Mouse (Mus musculus): Measurements from ENCODE around the gene Xylt1. TPM values are rescaled to one million over a fixed set of nuclear protein-coding genes. Genes with fewer than 3 reads are reported as not detected.

Xylt1 gene
- polyA plus RNA-seq, 1 experiment from 2014 or later, result 0.52 TPM

- H3K9me3 ChIP-seq (ENCODE audit: control insufficient read depth), result no peaks in the 10 kb centered on the region
- no peak overlapping the region for H3K9ac ChIP-seq (ENCODE audit: low read depth, low read length)
- H3K36me3 ChIP-seq (ENCODE audit: control insufficient read depth, insufficient read depth), result no peaks in the 10 kb centered on the region
- ATAC-seq, result no peak
- no peak overlapping the region for H3K4me2 ChIP-seq (replicated peaks; ENCODE audit: low read depth)
- TF ChIP-seq CTCF (IDR thresholded peaks at IDR 0.05; ENCODE audit: low read depth), result no peak
- 84% methylated on average over 16 of the region's 16 CpGs for WGBS
- H3K27me3 ChIP-seq (replicated peaks; ENCODE audit: control insufficient read depth, insufficient read depth, low read length), result no peaks in the 10 kb centered on the region
- H3K4me3 ChIP-seq (ENCODE audit: low read depth, low read length), result no peak overlapping the region
- no peak overlapping the region for H3K27ac ChIP-seq (ENCODE audit: low read depth, low read length)
- no peaks in the 10 kb centered on the region for H3K4me1 ChIP-seq (replicated peaks; ENCODE audit: control insufficient read depth, insufficient read depth, low read length)
These were observed 170.3 kb downstream of the Xylt1 start for GRCm38 (mm10) chr7:117550916-117551549.

- Histone ChIP-seq H3K4me3 (ENCODE audit: low read depth, low read length) (no peak overlapping the region), H3K27me3 (replicated peaks; ENCODE audit: control insufficient read depth, insufficient read depth, low read length) (no peaks in the 10 kb centered on the region), H3K27ac (ENCODE audit: low read depth, low read length) (no peak overlapping the region), H3K9ac (ENCODE audit: low read depth, low read length) (no peak overlapping the region), H3K36me3 (ENCODE audit: control insufficient read depth, insufficient read depth) (no peaks in the 10 kb centered on the region), H3K4me2 (replicated peaks; ENCODE audit: low read depth) (no peak overlapping the region), H3K9me3 (ENCODE audit: control insufficient read depth) (no peaks in the 10 kb centered on the region), H3K4me1 (replicated peaks; ENCODE audit: control insufficient read depth, insufficient read depth, low read length) (no peaks in the 10 kb centered on the region)
- no peak for TF ChIP-seq CTCF (IDR thresholded peaks at IDR 0.05; ENCODE audit: low read depth)
- no peak for ATAC-seq
- WGBS, result 67% methylated on average over 12 of the region's 12 CpGs
These were observed 172.4 kb downstream of the Xylt1 start for GRCm38 (mm10) chr7:117553228-117553627.

- TF ChIP-seq CTCF (IDR thresholded peaks at IDR 0.05; ENCODE audit: low read depth), result no peak
- Histone ChIP-seq H3K27me3 (replicated peaks; ENCODE audit: control insufficient read depth, insufficient read depth, low read length) (no peaks in the 10 kb centered on the region), H3K4me2 (replicated peaks; ENCODE audit: low read depth) (no peak overlapping the region), H3K9me3 (ENCODE audit: control insufficient read depth) (no peaks in the 10 kb centered on the region), H3K9ac (ENCODE audit: low read depth, low read length) (no peak overlapping the region), H3K4me3 (ENCODE audit: low read depth, low read length) (no peak overlapping the region), H3K4me1 (replicated peaks; ENCODE audit: control insufficient read depth, insufficient read depth, low read length) (no peaks in the 10 kb centered on the region), H3K27ac (ENCODE audit: low read depth, low read length) (no peak overlapping the region), H3K36me3 (ENCODE audit: control insufficient read depth, insufficient read depth) (no peaks in the 10 kb centered on the region)
- ATAC-seq, result no peak
- WGBS, result 83% methylated on average over 2 of the region's 2 CpGs
These were observed 175.0 kb downstream of the Xylt1 start for GRCm38 (mm10) chr7:117555735-117556134.

- Histone ChIP-seq H3K36me3 (ENCODE audit: control insufficient read depth, insufficient read depth) (no peaks in the 10 kb centered on the region), H3K9ac (ENCODE audit: low read depth, low read length) (no peak overlapping the region), H3K4me3 (ENCODE audit: low read depth, low read length) (no peak overlapping the region), H3K9me3 (ENCODE audit: control insufficient read depth) (no peaks in the 10 kb centered on the region), H3K27ac (ENCODE audit: low read depth, low read length) (no peak overlapping the region), H3K4me1 (replicated peaks; ENCODE audit: control insufficient read depth, insufficient read depth, low read length) (no peaks in the 10 kb centered on the region), H3K27me3 (replicated peaks; ENCODE audit: control insufficient read depth, insufficient read depth, low read length) (no peaks in the 10 kb centered on the region), H3K4me2 (replicated peaks; ENCODE audit: low read depth) (no peak overlapping the region)
- no peak for ATAC-seq
- no peak for TF ChIP-seq CTCF (IDR thresholded peaks at IDR 0.05; ENCODE audit: low read depth)
- 67% methylated on average over 2 of the region's 2 CpGs for whole genome bisulfite sequencing
These were observed 177.4 kb downstream of the Xylt1 start for GRCm38 (mm10) chr7:117558166-117558565.

GRCm38 (mm10) chr7:117559051-117559450 lies 178.3 kb downstream of the Xylt1 start:
- H3K4me3 ChIP-seq (ENCODE audit: low read depth, low read length), result no peak overlapping the region
- no peaks in the 10 kb centered on the region for H3K4me1 ChIP-seq (replicated peaks; ENCODE audit: control insufficient read depth, insufficient read depth, low read length)
- no peaks in the 10 kb centered on the region for H3K9me3 ChIP-seq (ENCODE audit: control insufficient read depth)
- H3K27me3 ChIP-seq (replicated peaks; ENCODE audit: control insufficient read depth, insufficient read depth, low read length), result no peaks in the 10 kb centered on the region
- H3K4me2 ChIP-seq (replicated peaks; ENCODE audit: low read depth), result no peak overlapping the region
- TF ChIP-seq CTCF (IDR thresholded peaks at IDR 0.05; ENCODE audit: low read depth), result no peak
- H3K36me3 ChIP-seq (ENCODE audit: control insufficient read depth, insufficient read depth), result no peaks in the 10 kb centered on the region
- H3K27ac ChIP-seq (ENCODE audit: low read depth, low read length), result no peak overlapping the region
- ATAC-seq, result no peak
- no peak overlapping the region for H3K9ac ChIP-seq (ENCODE audit: low read depth, low read length)
- 76% methylated on average over 3 of the region's 3 CpGs for WGBS

- no peak for TF ChIP-seq CTCF (IDR thresholded peaks at IDR 0.05; ENCODE audit: low read depth)
- Histone ChIP-seq H3K9me3 (ENCODE audit: control insufficient read depth) (no peaks in the 10 kb centered on the region), H3K9ac (ENCODE audit: low read depth, low read length) (no peak overlapping the region), H3K27me3 (replicated peaks; ENCODE audit: control insufficient read depth, insufficient read depth, low read length) (no peaks in the 10 kb centered on the region), H3K4me2 (replicated peaks; ENCODE audit: low read depth) (no peak overlapping the region), H3K4me3 (ENCODE audit: low read depth, low read length) (no peak overlapping the region), H3K4me1 (replicated peaks; ENCODE audit: control insufficient read depth, insufficient read depth, low read length) (no peaks in the 10 kb centered on the region), H3K27ac (ENCODE audit: low read depth, low read length) (no peak overlapping the region), H3K36me3 (ENCODE audit: control insufficient read depth, insufficient read depth) (no peaks in the 10 kb centered on the region)
- 81% methylated on average over 9 of the region's 9 CpGs for WGBS
- ATAC-seq, result no peak
These were observed 183.2 kb downstream of the Xylt1 start for GRCm38 (mm10) chr7:117563939-117564499.

Data from intestine, postnatal 0 days (tissue).